Mouse (Mus musculus) liver, adult 2 months (tissue): ENCODE data around the gene Atp8b4.

Source experiments
- CTCF ChIP-seq: fragments of 200-500 bp; IDR thresholded peaks from 2 replicates; pipeline ENCODE4 v1.5.1; 2011; ENCODE audit warnings: low read depth, low read length, control low read depth
- POLR2A ChIP-seq: fragments of 200-500 bp; IDR thresholded peaks from 2 replicates; pipeline ENCODE4 v1.6.1; 2011; ENCODE audit warnings: low read length, control low read depth; ENCODE audit not compliant: insufficient read depth; ENCODE audit errors: extremely low read depth

- TF ChIP-seq POLR2A (no peak), CTCF (no peak)
Measured at GRCm38 (mm10) chr2:126359278-126359677, 141.2 kb downstream of the Atp8b4 start.
